Mouse (Mus musculus) midbrain, postnatal 0 days (tissue): Measurements from ENCODE around the gene Them5. TPM values are rescaled to one million over a fixed set of nuclear protein-coding genes. Genes with fewer than 3 reads are reported as not detected.

Experiments
- ATAC-seq: fragments of 200-750 bp; cut with Nextera tagmentation; 2 replicates; pipeline ENCODE4 v1.8.0; 2017; ENCODE audit warnings: moderate number of reproducible peaks, mild to moderate bottlenecking, moderate TSS enrichment, moderate library complexity; ENCODE audit not compliant: low FRiP score
- DNase-seq: peaks from one replicate; pipeline ENCODE4 v3.0.0-alpha.2; 2015; ENCODE audit warnings: low spot score
- H3K27ac ChIP-seq: fragments of 300-500 bp; sonication (generic); 2 replicates; pipeline ENCODE4 v1.5.1; 2014; ENCODE audit warnings: low read depth, mild to moderate bottlenecking, low read length, mixed read lengths
- H3K27me3 ChIP-seq: fragments of 300-500 bp; sonication (generic); 2 replicates; pipeline ENCODE4 v1.6.1; 2014; ENCODE audit warnings: low read length, control low read depth, mixed read lengths; ENCODE audit not compliant: insufficient read depth
- H3K36me3 ChIP-seq: fragments of 300-500 bp; sonication (generic); 2 replicates; pipeline ENCODE4 v1.6.1; 2014; ENCODE audit warnings: low read length, control low read depth, mixed read lengths; ENCODE audit not compliant: insufficient read depth
- H3K4me1 ChIP-seq: fragments of 300-500 bp; sonication (generic); 2 replicates; pipeline ENCODE4 v1.6.1; 2014; ENCODE audit warnings: mild to moderate bottlenecking, control low read depth, antibody characterized with exemption, low read length, mixed read lengths; ENCODE audit not compliant: insufficient read depth
- H3K4me2 ChIP-seq: fragments of 300-500 bp; sonication (generic); 2 replicates; pipeline ENCODE4 v1.6.1; 2014; ENCODE audit warnings: low read depth, mild to moderate bottlenecking, low read length, mixed read lengths; ENCODE audit not compliant: poor library complexity, severe bottlenecking
- H3K4me3 ChIP-seq: fragments of 300-500 bp; sonication (generic); 2 replicates; pipeline ENCODE4 v1.5.1; 2014; ENCODE audit warnings: low read depth, mild to moderate bottlenecking, low read length, moderate library complexity
- H3K9ac ChIP-seq: fragments of 300-500 bp; sonication (generic); replicated peaks from 2 replicates; pipeline ENCODE4 v1.6.1; 2014; ENCODE audit warnings: mild to moderate bottlenecking, low read length, moderate library complexity, mixed read lengths; ENCODE audit not compliant: poor library complexity, severe bottlenecking
- H3K9me3 ChIP-seq: fragments of 300-500 bp; sonication (generic); 2 replicates; pipeline ENCODE4 v1.6.1; 2016; ENCODE audit warnings: low read length, control low read depth
- CTCF ChIP-seq: IDR thresholded peaks from 2 replicates; pipeline ENCODE4 v1.5.1; 2016; ENCODE audit warnings: antibody characterized with exemption, mild to moderate bottlenecking
- WGBS: fragments of 180-500 bp; shearing (Covaris S2); extraction: QIAGEN DNeasy Blood & Tissue Kit; methylation state at CpG from one replicate; pipeline ENCODE4 v1.1.7; 2014; 5-methylcytosine and 5-hydroxymethylcytosine counted together
- polyA plus RNA-seq: library from polyadenylated mRNA; unstranded; fragments of >200 nt; fragmentation: Nextera tagmentation; extraction: Ambion mirVana; gene quantifications from 2 replicates; pipeline ENCODE4 v1.2.1, GENCODE M21; 2015
- total RNA-seq: library from RNA; depleted of rRNA; stranded (reverse); fragments of >200 nt; gene quantifications from 2 replicates; pipeline ENCODE4 v1.2.3, GENCODE M21; 2014

Gene Them5
- total and polyA plus RNA-seq, 2 experiments from 2014 or later, result 0.16 TPM; not detected in 1

DNA sequence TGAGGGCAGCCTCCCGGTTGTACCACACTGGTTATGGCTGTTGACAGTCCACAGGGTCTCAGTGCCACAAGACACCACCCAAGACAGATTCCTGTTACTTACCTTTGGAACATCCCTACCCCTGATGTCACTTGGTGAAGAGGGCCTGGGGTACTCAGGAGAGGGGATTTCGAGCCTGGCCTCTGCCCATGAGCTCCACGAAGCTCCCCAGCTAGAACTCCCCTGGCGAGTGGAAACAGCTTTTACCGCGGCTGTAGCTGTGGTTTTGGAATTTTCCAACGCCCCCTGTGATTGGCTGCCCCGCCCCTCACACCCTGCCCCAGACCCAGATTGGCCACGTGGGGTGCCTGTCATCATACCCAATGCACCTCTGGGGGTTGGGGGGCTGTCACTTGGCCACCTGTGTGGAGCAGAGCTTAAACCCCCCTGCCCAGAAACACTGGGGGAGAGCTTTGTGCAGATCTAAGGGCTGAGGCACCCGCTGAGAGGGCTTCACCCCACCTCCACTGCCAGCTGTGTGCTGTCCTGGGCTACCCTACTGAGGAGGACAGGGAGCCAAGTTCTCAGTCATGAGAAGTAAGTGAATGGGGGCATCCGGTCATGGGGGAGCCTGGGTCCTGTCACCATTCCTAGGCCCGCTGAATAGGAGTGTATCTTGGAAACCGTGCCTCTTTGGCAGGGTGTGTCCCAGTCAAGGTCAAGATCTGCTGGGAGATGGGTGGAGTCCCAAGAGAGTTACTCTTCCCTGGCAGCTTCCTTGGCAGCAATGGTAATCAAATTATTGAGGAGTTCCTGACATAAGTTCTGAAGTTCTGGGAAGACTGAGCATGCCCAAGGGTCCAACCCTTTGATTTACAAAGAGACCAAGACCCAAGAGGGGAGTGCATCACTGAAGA, 35.4 kb downstream of the Them5 start:
- Histone ChIP-seq H3K27me3 (no peaks in the 10 kb centered on the region), H3K9me3 (no peaks in the 10 kb centered on the region), H3K4me3 (no peak overlapping the region), H3K4me1 (0 out of 2 replicates have a peak, but pooled peaks cover 7% of the 10 kb centered on the region), H3K9ac (no peak overlapping the region), H3K36me3 (no peaks in the 10 kb centered on the region), H3K27ac (no peak overlapping the region), H3K4me2 (no peak overlapping the region)
- WGBS, result 22% methylated on average over 13 of the region's 13 CpGs
- ATAC-seq (no peak), DNase-seq (no peak)
- TF ChIP-seq CTCF, result no peak

- TF ChIP-seq CTCF, result no peak
- Histone ChIP-seq H3K9ac (no peak overlapping the region), H3K4me1 (no peaks in the 10 kb centered on the region), H3K27me3 (no peaks in the 10 kb centered on the region), H3K36me3 (no peaks in the 10 kb centered on the region), H3K4me3 (no peak overlapping the region), H3K4me2 (no peak overlapping the region), H3K9me3 (no peaks in the 10 kb centered on the region), H3K27ac (no peak overlapping the region)
- WGBS, result 25% methylated on average over 9 of the region's 9 CpGs
- ATAC-seq, result no peak
- DNase-seq, result no peak
These were observed 38.1 kb downstream of the Them5 start for GRCm38 (mm10) chr3:94379831-94380510.

GRCm38 (mm10) chr3:94382308-94382707, 40.4 kb downstream of the Them5 start:
- Histone ChIP-seq H3K9me3 (no peaks in the 10 kb centered on the region), H3K27me3 (no peaks in the 10 kb centered on the region), H3K4me2 (no peak overlapping the region), H3K4me3 (no peak overlapping the region), H3K36me3 (no peaks in the 10 kb centered on the region), H3K27ac (no peak overlapping the region), H3K4me1 (no peaks in the 10 kb centered on the region), H3K9ac (no peak overlapping the region)
- TF ChIP-seq CTCF, result no peak
- DNase-seq, result no peak
- no peak for ATAC-seq
- 81% methylated on average over 5 of the region's 5 CpGs for WGBS

GRCm38 (mm10) chr3:94383476-94383875, 41.6 kb downstream of the Them5 start:
- no peaks in the 10 kb centered on the region for H3K27me3 ChIP-seq
- H3K4me1 ChIP-seq, result no peaks in the 10 kb centered on the region
- no peak overlapping the region for H3K9ac ChIP-seq
- 60% methylated on average over 3 of the region's 3 CpGs for WGBS
- H3K4me3 ChIP-seq, result no peak overlapping the region
- ATAC-seq (no peak), DNase-seq (no peak)
- H3K9me3 ChIP-seq, result no peaks in the 10 kb centered on the region
- H3K27ac ChIP-seq, result no peak overlapping the region
- no peak overlapping the region for H3K4me2 ChIP-seq
- TF ChIP-seq CTCF, result no peak
- H3K36me3 ChIP-seq, result no peaks in the 10 kb centered on the region

- H3K27me3 ChIP-seq, result no peaks in the 10 kb centered on the region
- H3K27ac ChIP-seq, result no peak overlapping the region
- H3K4me3 ChIP-seq, result no peak overlapping the region
- H3K9me3 ChIP-seq, result no peaks in the 10 kb centered on the region
- ATAC-seq, result no peak
- H3K4me2 ChIP-seq, result no peak overlapping the region
- H3K4me1 ChIP-seq, result no peaks in the 10 kb centered on the region
- DNase-seq, result no peak
- no peak for TF ChIP-seq CTCF
- no peaks in the 10 kb centered on the region for H3K36me3 ChIP-seq
- 69% methylated on average over 4 of the region's 4 CpGs for whole genome bisulfite sequencing
- no peak overlapping the region for H3K9ac ChIP-seq
These were observed 44.8 kb downstream of the Them5 start for GRCm38 (mm10) chr3:94386671-94387070.

GRCm38 (mm10) chr3:94387391-94387790, 45.5 kb downstream of the Them5 start:
- Histone ChIP-seq H3K9ac (no peak overlapping the region), H3K9me3 (no peaks in the 10 kb centered on the region), H3K4me2 (no peak overlapping the region), H3K27me3 (no peaks in the 10 kb centered on the region), H3K4me1 (no peaks in the 10 kb centered on the region), H3K27ac (no peak overlapping the region), H3K4me3 (no peak overlapping the region), H3K36me3 (no peaks in the 10 kb centered on the region)
- DNase-seq, result no peak
- 94% methylated on average over 10 of the region's 10 CpGs for WGBS
- no peak for TF ChIP-seq CTCF
- ATAC-seq, result no peak
